Mouse (Mus musculus): ENCODE measurements around the gene Klk1b8. TPM values are rescaled to one million over a fixed set of nuclear protein-coding genes. Genes with fewer than 3 reads are reported as not detected.

Gene Klk1b8
- polyA plus RNA-seq, 2 experiments = not detected

Other genes starting within 250 kb of the Klk1b8 start
- gene Klk13, start 238.1 kb upstream of the Klk1b8 start, polyA plus RNA-seq (2012; rRNA removed) = 1.7 and 1.8 TPM in 2 replicates
- gene Klk13, start 238.1 kb upstream of the Klk1b8 start, polyA plus RNA-seq (2014; fragmentation: Nextera tagmentation; extraction: Ambion mirVana) = 2.9 and 3.7 TPM in 2 replicates
- not detected in 2 replicates for gene Klk12, start 181.8 kb upstream of the Klk1b8 start, polyA plus RNA-seq (2012; rRNA removed)
- gene Klk12, start 181.8 kb upstream of the Klk1b8 start, polyA plus RNA-seq (2014; fragmentation: Nextera tagmentation; extraction: Ambion mirVana) = not detected in 2 replicates
- gene Klk11, start 176.1 kb upstream of the Klk1b8 start, polyA plus RNA-seq (2012; rRNA removed) = 3.5 and 3.8 TPM in 2 replicates
- gene Klk11, start 176.1 kb upstream of the Klk1b8 start, polyA plus RNA-seq (2014; fragmentation: Nextera tagmentation; extraction: Ambion mirVana) = 1.6 and 3.4 TPM in 2 replicates
- 6.8 and 7.4 TPM in 2 replicates for gene Klk10, start 169.6 kb upstream of the Klk1b8 start, polyA plus RNA-seq (2012; rRNA removed)
- 7.5 and 7.8 TPM in 2 replicates for gene Klk10, start 169.6 kb upstream of the Klk1b8 start, polyA plus RNA-seq (2014; fragmentation: Nextera tagmentation; extraction: Ambion mirVana)
- gene Klk9, start 158.8 kb upstream of the Klk1b8 start, polyA plus RNA-seq (2012; rRNA removed) = 0.14 and 0.21 TPM in 2 replicates
- 0.21 and 0.53 TPM in 2 replicates for gene Klk9, start 158.8 kb upstream of the Klk1b8 start, polyA plus RNA-seq (2014; fragmentation: Nextera tagmentation; extraction: Ambion mirVana)
- gene Klk8, start 153.1 kb upstream of the Klk1b8 start, polyA plus RNA-seq (2012; rRNA removed) = 12.6 and 18.4 TPM in 2 replicates
- gene Klk8, start 153.1 kb upstream of the Klk1b8 start, polyA plus RNA-seq (2014; fragmentation: Nextera tagmentation; extraction: Ambion mirVana) = 30.5 and 34.7 TPM in 2 replicates
- gene Klk7, start 139.4 kb upstream of the Klk1b8 start, polyA plus RNA-seq (2012; rRNA removed) = 0.14 and 0.21 TPM in 2 replicates
- 0.12 TPM in 1 of 2 replicates, not detected in the other for gene Klk7, start 139.4 kb upstream of the Klk1b8 start, polyA plus RNA-seq (2014; fragmentation: Nextera tagmentation; extraction: Ambion mirVana)
- 0.08 TPM in 1 of 2 replicates, not detected in the other for gene Klk6, start 126.2 kb upstream of the Klk1b8 start, polyA plus RNA-seq (2012; rRNA removed)
- not detected in 2 replicates for gene Klk6, start 126.2 kb upstream of the Klk1b8 start, polyA plus RNA-seq (2014; fragmentation: Nextera tagmentation; extraction: Ambion mirVana)
- gene Klk5, start 108.7 kb upstream of the Klk1b8 start, polyA plus RNA-seq (2012; rRNA removed) = 0.40 and 0.55 TPM in 2 replicates
- gene Klk5, start 108.7 kb upstream of the Klk1b8 start, polyA plus RNA-seq (2014; fragmentation: Nextera tagmentation; extraction: Ambion mirVana) = 0.80 and 2.7 TPM in 2 replicates
- 0.09 and 0.12 TPM in 2 replicates for gene Klk4, start 69.5 kb upstream of the Klk1b8 start, polyA plus RNA-seq (2012; rRNA removed)
- gene Klk4, start 69.5 kb upstream of the Klk1b8 start, polyA plus RNA-seq (2014; fragmentation: Nextera tagmentation; extraction: Ambion mirVana) = not detected in 2 replicates
- gene Klk15, start 16.9 kb upstream of the Klk1b8 start, polyA plus RNA-seq (2012; rRNA removed) = not detected in 2 replicates
- not detected in 2 replicates for gene Klk15, start 16.9 kb upstream of the Klk1b8 start, polyA plus RNA-seq (2014; fragmentation: Nextera tagmentation; extraction: Ambion mirVana)
- not detected in 2 replicates for gene Klk1b1, start 16.1 kb downstream of the Klk1b8 start, polyA plus RNA-seq (2012; rRNA removed)
- not detected in 2 replicates for gene Klk1b1, start 16.1 kb downstream of the Klk1b8 start, polyA plus RNA-seq (2014; fragmentation: Nextera tagmentation; extraction: Ambion mirVana)
- not detected in 2 replicates for gene Klk1b9, start 25.4 kb downstream of the Klk1b8 start, polyA plus RNA-seq (2012; rRNA removed)
- gene Klk1b9, start 25.4 kb downstream of the Klk1b8 start, polyA plus RNA-seq (2014; fragmentation: Nextera tagmentation; extraction: Ambion mirVana) = not detected in 2 replicates
- not detected in 2 replicates for gene Klk1b11, start 45.2 kb downstream of the Klk1b8 start, polyA plus RNA-seq (2012; rRNA removed)
- gene Klk1b11, start 45.2 kb downstream of the Klk1b8 start, polyA plus RNA-seq (2014; fragmentation: Nextera tagmentation; extraction: Ambion mirVana) = not detected in 2 replicates
- gene Klk1b26, start 61.5 kb downstream of the Klk1b8 start, polyA plus RNA-seq (2012; rRNA removed) = 0.05 and 0.20 TPM in 2 replicates
- gene Klk1b26, start 61.5 kb downstream of the Klk1b8 start, polyA plus RNA-seq (2014; fragmentation: Nextera tagmentation; extraction: Ambion mirVana) = 0.14 and 0.36 TPM in 2 replicates
- not detected in 2 replicates for gene Klk1b27, start 101.6 kb downstream of the Klk1b8 start, polyA plus RNA-seq (2012; rRNA removed)
- not detected in 2 replicates for gene Klk1b27, start 101.6 kb downstream of the Klk1b8 start, polyA plus RNA-seq (2014; fragmentation: Nextera tagmentation; extraction: Ambion mirVana)
- gene Klk1b21, start 151.7 kb downstream of the Klk1b8 start, polyA plus RNA-seq (2012; rRNA removed) = not detected in 2 replicates
- gene Klk1b21, start 151.7 kb downstream of the Klk1b8 start, polyA plus RNA-seq (2014; fragmentation: Nextera tagmentation; extraction: Ambion mirVana) = not detected in 2 replicates
- gene Klk1b22, start 162.0 kb downstream of the Klk1b8 start, polyA plus RNA-seq (2012; rRNA removed) = not detected in 2 replicates
- gene Klk1b22, start 162.0 kb downstream of the Klk1b8 start, polyA plus RNA-seq (2014; fragmentation: Nextera tagmentation; extraction: Ambion mirVana) = not detected in 2 replicates
- not detected in 2 replicates for gene Klk1b16, start 186.1 kb downstream of the Klk1b8 start, polyA plus RNA-seq (2012; rRNA removed)
- gene Klk1b16, start 186.1 kb downstream of the Klk1b8 start, polyA plus RNA-seq (2014; fragmentation: Nextera tagmentation; extraction: Ambion mirVana) = not detected in 2 replicates
- gene Klk1b24, start 237.6 kb downstream of the Klk1b8 start, polyA plus RNA-seq (2012; rRNA removed) = 0.08 and 0.17 TPM in 2 replicates
- not detected in 2 replicates for gene Klk1b24, start 237.6 kb downstream of the Klk1b8 start, polyA plus RNA-seq (2014; fragmentation: Nextera tagmentation; extraction: Ambion mirVana)
- gene Klk1b3, start 247.5 kb downstream of the Klk1b8 start, polyA plus RNA-seq (2012; rRNA removed) = not detected in 2 replicates
- not detected in 2 replicates for gene Klk1b3, start 247.5 kb downstream of the Klk1b8 start, polyA plus RNA-seq (2014; fragmentation: Nextera tagmentation; extraction: Ambion mirVana)

All from limb, embryonic 14.5 days (tissue).